Mouse (Mus musculus): Measurements from ENCODE around the gene Rab8a. TPM values are rescaled to one million over a fixed set of nuclear protein-coding genes. Genes with fewer than 3 reads are reported as not detected.
"Not testable (repeated sequence)": the region's sequence is repeated elsewhere in the genome, so short reads cannot be mapped to it uniquely, and the experiment has no call there.

Gene Rab8a
- 10 to 100 TPM; 40.9 to 41.9 TPM for total RNA-seq (2021)

DNA sequence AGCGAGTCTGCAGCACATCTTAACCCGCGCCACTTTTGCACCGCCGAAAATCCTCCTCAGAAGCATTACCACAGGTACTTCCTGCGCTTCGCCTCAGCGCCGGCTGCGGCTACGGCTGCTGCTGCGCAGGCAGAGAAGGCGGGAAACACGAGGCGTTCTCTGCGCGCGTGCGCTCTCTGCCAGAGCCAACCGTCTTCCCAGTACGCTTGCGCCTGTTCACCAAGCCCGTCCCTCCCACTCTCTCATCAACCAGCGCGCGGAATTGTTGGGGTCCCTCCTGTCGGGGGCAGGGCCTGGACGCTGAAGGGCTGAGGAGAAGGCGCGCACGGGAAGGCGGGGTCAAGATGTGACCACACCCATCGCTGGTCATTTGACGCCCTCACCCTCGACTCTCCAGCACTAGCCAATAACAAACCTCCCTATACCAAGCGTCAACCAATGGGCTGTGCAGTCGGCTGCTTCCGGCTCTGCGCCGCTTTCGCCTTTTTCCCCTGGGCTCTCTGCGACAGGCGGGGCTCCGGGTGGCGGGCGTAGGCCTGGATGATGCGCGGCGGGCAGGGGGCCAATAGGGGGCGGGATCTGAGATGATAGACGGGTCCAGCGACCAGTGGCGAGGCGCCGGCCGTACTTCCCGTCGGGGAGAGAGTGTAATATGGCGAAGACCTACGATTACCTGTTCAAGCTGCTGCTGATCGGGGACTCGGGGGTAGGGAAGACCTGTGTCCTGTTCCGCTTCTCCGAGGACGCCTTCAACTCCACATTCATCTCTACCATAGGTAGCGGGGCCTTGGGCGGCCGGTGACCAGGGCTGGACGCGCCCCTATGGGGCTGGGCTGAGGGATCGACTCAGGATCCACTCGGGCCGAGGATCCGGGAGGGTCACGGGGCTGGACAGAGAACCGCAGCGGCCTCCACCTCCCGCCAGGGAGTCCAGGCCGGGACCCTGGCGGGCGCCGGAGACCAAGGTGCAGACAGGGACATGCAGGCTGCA, at the start of gene Rab8a:
Rab8a (plus strand) TSS at position 494 of the 991 bp plus-strand sequence.
- peak; percentile 99 to 100 for DNase-seq (ENCODE audit: low spot score in 2 of 2)
- intact Hi-C loops (cut with DNase I), result no loop called here

DNA sequence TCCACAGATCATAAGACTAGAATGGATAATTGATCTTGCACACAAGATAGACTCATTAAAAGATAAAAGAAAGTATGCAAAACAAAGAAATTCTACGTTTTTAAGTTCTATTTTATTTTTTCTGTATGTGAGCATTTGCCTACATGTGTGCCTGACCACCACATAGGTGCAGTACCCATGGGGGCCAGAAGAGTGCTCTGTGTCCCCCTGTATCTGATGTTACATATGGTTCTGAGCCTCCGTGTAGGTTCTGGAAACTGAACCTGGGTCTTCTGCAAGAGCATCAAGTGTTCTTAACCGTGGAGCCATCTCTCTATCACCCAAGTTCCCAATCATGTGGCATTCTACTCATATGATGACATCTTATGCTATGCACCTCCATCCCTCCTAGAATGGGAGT, 48.5 kb upstream of the Rab8a start:
- intact Hi-C loops (cut with DNase I), result no loop called here
- DNase-seq (ENCODE audit: low spot score in 2 of 2), result no peak

DNA sequence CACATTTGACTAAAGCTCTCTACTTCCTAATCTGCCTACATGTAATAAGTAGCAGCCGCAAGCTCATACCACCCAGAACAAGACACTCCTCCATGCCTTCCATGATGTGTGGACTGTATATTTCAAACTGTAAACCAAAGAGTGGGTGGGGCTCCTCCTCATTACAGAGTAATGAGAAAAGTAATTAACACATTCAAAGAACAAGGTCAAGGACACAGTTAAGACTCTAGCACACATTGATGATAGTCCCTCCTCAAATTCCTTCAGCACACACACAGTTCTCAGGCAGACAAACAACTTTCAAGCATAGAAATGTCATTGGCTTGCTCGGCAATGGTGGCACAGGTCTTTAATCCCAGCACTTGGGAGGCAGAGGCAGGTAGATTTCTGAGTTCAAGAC, 45.8 kb upstream of the Rab8a start:
- no peak for DNase-seq (ENCODE audit: low spot score in 2 of 2)
- intact Hi-C loops (cut with DNase I), result no loop called here

GRCm38 (mm10) chr8:72118616-72119015, 42.4 kb upstream of the Rab8a start:
- intact Hi-C loops (cut with DNase I), result no loop called here
- no peak for DNase-seq (ENCODE audit: low spot score in 2 of 2)

GRCm38 (mm10) chr8:72121486-72121885, 39.5 kb upstream of the Rab8a start:
- intact Hi-C loops (cut with DNase I); DNase-seq (ENCODE audit: low spot score in 2 of 2): not testable (repeated sequence)

GRCm38 (mm10) chr8:72121997-72122396, 39.0 kb upstream of the Rab8a start:
- DNase-seq (ENCODE audit: low spot score in 2 of 2), result no peak

GRCm38 (mm10) chr8:72127834-72128233, 33.2 kb upstream of the Rab8a start:
- intact Hi-C loops (cut with DNase I), result no loop called here
- DNase-seq (ENCODE audit: low spot score in 2 of 2), result no peak

More at GRCm38 (mm10) chr8:72121997-72122396, 39.0 kb upstream of the Rab8a start:
- intact Hi-C loops (cut with DNase I), result no loop called here

DNA sequence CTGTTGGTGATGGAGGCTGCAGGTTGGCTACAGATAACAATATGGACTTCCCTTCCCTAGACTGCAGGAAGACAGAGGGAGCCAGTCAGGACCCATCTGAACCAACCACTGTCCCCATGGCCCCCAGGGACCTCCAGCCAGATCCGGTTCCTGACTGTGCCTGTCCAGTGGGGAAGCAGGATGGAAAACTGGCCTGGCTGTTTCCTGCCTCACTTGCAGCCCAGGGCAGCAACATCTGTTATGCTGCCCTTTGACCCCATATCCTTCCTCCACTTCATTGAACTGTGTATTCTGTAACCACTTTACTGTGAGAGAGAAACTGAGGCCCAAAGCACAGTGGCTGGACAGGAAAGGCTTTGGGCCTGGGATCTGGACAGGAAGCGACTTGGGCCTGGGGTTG, 29.7 kb upstream of the Rab8a start:
- intact Hi-C loops (cut with DNase I), result no loop called here
- DNase-seq (ENCODE audit: low spot score in 2 of 2), result no peak

DNA sequence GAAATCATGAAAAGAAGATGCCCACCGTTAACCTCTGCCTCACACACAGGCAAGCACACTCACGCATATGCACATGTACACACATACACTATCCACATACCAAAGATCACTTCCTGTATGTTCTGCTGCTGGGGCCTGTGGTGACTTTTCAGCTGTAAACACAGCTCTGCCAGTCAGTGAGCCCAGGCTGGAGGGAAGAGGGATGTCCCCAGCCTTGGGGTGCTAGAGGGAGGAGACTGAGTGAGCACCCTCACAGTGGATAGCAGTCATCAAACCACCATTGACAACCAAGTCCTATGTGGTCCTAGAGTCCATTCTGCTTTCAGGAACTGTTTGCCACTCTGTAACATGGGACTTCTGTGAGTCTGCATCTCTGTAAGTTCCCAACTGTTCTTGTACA, 29.1 kb upstream of the Rab8a start:
- intact Hi-C loops (cut with DNase I), result no loop called here

GRCm38 (mm10) chr8:72132417-72132816, 28.6 kb upstream of the Rab8a start:
- DNase-seq (ENCODE audit: low spot score in 2 of 2), result no peak
- intact Hi-C loops (cut with DNase I), result no loop called here

More for the DNA sequence above, 29.1 kb upstream of the Rab8a start:
- no peak for DNase-seq (ENCODE audit: low spot score in 2 of 2)

GRCm38 (mm10) chr8:72132891-72133290, 28.1 kb upstream of the Rab8a start:
- DNase-seq (ENCODE audit: low spot score in 2 of 2), result no peak
- intact Hi-C loops (cut with DNase I), result no loop called here

GRCm38 (mm10) chr8:72133507-72133906, 27.5 kb upstream of the Rab8a start:
- DNase-seq (ENCODE audit: low spot score in 2 of 2), result no peak
- intact Hi-C loops (cut with DNase I), result no loop called here

GRCm38 (mm10) chr8:72134756-72135445, 26.1 kb upstream of the Rab8a start, which contains the start of gene Tpm4:
Gene Tpm4 (plus strand): TSS chr8:72134975.
- DNase-seq (ENCODE audit: low spot score in 2 of 2), result peak; percentile 30 to 38
- intact Hi-C loops (cut with DNase I), result no loop called here

GRCm38 (mm10) chr8:72135446-72136301, 25.3 kb upstream of the Rab8a start:
- intact Hi-C loops (cut with DNase I), result no loop called here

DNA sequence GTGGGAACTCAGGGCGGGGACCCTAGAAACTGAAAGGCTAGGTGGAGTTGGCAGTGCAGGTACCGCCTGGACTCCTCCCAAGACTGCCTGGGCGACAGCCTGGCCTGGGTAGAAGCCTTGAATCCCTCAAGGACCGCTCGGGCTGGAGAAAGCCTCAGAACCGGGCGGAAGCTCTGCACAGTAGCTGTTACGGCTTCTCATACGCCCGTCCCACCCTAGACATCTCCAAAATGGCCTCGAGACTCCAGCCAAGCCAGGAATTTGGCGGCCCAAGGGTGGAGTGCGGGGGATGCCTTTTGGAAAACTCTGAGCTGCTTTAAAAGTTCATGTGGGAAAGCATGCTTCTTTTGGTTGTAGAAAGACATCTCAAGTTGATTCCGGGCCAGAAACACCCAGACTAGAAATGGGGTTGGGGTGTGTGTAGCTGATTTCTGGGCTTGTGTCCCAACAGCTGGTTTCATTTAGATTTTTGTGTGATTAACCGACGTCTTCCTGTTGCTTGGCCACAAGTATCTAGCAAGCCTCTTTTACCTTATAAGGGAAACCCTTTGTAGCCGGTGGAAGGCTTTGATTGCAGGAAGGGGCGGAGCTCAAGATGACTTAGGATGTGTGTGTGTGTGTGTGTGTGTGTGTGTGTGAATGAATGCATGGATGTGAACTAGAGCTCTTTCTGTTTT, 24.6 kb upstream of the Rab8a start:
- peak; percentile 23 to 29 for DNase-seq (ENCODE audit: low spot score in 2 of 2)
- intact Hi-C loops (cut with DNase I), result no loop called here

More at GRCm38 (mm10) chr8:72135446-72136301, 25.3 kb upstream of the Rab8a start:
- no peak for DNase-seq (ENCODE audit: low spot score in 2 of 2)

GRCm38 (mm10) chr8:72137431-72137830, 23.6 kb upstream of the Rab8a start:
- intact Hi-C loops (cut with DNase I), result no loop called here

DNA sequence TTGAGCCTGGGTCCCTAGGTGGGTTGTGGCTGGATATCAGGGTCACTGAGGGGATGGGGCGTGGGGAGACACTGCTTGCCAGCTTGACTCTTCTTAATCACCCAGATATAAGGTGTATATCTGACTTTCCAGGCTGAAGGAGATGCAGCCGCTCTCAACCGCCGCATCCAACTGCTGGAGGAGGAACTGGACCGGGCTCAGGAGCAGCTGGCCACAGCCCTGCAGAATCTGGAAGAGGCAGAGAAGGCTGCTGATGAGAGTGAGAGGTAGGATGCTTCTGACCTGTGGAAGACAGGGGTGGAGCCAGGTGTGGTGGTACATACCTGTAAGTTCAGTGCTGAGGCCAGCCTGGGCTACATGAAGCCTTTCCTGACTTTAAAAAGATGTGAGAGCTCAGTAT, 22.5 kb upstream of the Rab8a start:
- intact Hi-C loops (cut with DNase I), result no loop called here
- DNase-seq (ENCODE audit: low spot score in 2 of 2), result no peak

More at GRCm38 (mm10) chr8:72137431-72137830, 23.6 kb upstream of the Rab8a start:
- DNase-seq (ENCODE audit: low spot score in 2 of 2), result no peak

GRCm38 (mm10) chr8:72143256-72143824, 17.7 kb upstream of the Rab8a start:
- no peak for DNase-seq (ENCODE audit: low spot score in 2 of 2)
- intact Hi-C loops (cut with DNase I), result no loop called here
